Comparison of ENCODE assay signal across 8 mouse cellular contexts in genomic region chr3:108383485-108384354, GRCm38 (mm10). TPM values are rescaled to one million over a fixed set of nuclear protein-coding genes. Genes with fewer than 3 reads are reported as not detected.
DNase-seq lines count a peak whose midpoint lies in the region; ATAC-seq and TF ChIP-seq lines count a peak whose summit lies in the region.

Gene Psrc1 (plus strand): TSS chr3:108383839.

- H3K27ac ChIP-seq in ES-Bruce4 (ENCODE audit: insufficient read depth, low read length) = peak within 1 kb of the TSS; percentile 38
- peak within 1 kb of the TSS; percentile 90 for H3K27ac ChIP-seq in forebrain, embryonic 10.5 days
- H3K27ac ChIP-seq in heart, embryonic 15.5 days = peak within 1 kb of the TSS; percentile 52
- peak within 1 kb of the TSS; percentile 58 for H3K27ac ChIP-seq in liver, embryonic 15.5 days (replicated peaks)
- H3K27ac ChIP-seq in neural tube, embryonic 11.5 days (ENCODE audit: low read depth, low read length) = 0 out of 2 replicates have a peak within 1 kb of the TSS, but pooled peaks have one; percentile 44
- peak within 1 kb of the TSS; percentile 52 for H3K27ac ChIP-seq in stomach, embryonic 16.5 days (ENCODE audit: low read length)

- H3K27me3 ChIP-seq in ES-Bruce4 (ENCODE audit: control insufficient read depth, insufficient read depth, low read length, poor library complexity, severe bottlenecking) = no peaks in the 10 kb centered on the region
- no peaks in the 10 kb centered on the region for H3K27me3 ChIP-seq in forebrain, embryonic 10.5 days (ENCODE audit: poor library complexity, severe bottlenecking)
- no peaks in the 10 kb centered on the region for H3K27me3 ChIP-seq in heart, embryonic 15.5 days
- no peaks in the 10 kb centered on the region for H3K27me3 ChIP-seq in liver, embryonic 15.5 days
- no peaks in the 10 kb centered on the region for H3K27me3 ChIP-seq in neural tube, embryonic 11.5 days (ENCODE audit: control insufficient read depth, insufficient read depth, low read length)
- no peaks in the 10 kb centered on the region for H3K27me3 ChIP-seq in stomach, embryonic 16.5 days (ENCODE audit: control insufficient read depth, insufficient read depth, low read length)

- 1% methylated on average over 44 of the region's 44 CpGs for WGBS in forebrain, embryonic 10.5 days
- 1% methylated on average over 44 of the region's 44 CpGs for WGBS in heart, embryonic 15.5 days
- 2% methylated on average over 44 of the region's 44 CpGs for WGBS in liver, embryonic 15.5 days (ENCODE audit: insufficient replicate concordance)
- 1% methylated on average over 44 of the region's 44 CpGs for WGBS in neural tube, embryonic 11.5 days
- 2% methylated on average over 43 of the region's 44 CpGs for WGBS in stomach, embryonic 16.5 days

- peak; percentile 53 for DNase-seq in c-Kit-positive CD71-negative TER-119-negative erythroid progenitor cells, embryonic 14.5 days (ENCODE audit: low read depth)
- peak; percentile 94 for DNase-seq in forebrain, embryonic 10.5 days (ENCODE audit: extremely low spot score, low spot score)
- peak; percentile 93 for DNase-seq in kidney, postnatal 14 days
- DNase-seq in neural tube, embryonic 11.5 days (ENCODE audit: low spot score) = peak; percentile 92

- H3K4me2 ChIP-seq in heart, embryonic 15.5 days = peak within 1 kb of the TSS; percentile 71
- H3K4me2 ChIP-seq in liver, embryonic 15.5 days = peak within 1 kb of the TSS; percentile 79
- H3K4me2 ChIP-seq in neural tube, embryonic 11.5 days (ENCODE audit: low read depth) = peak within 1 kb of the TSS; percentile 69
- H3K4me2 ChIP-seq in stomach, embryonic 16.5 days (ENCODE audit: low read depth, low read length) = peak within 1 kb of the TSS; percentile 64

- H3K4me3 ChIP-seq in ES-Bruce4 (ENCODE audit: low read depth, low read length) = peak within 1 kb of the TSS; percentile 96
- peak within 1 kb of the TSS; percentile 69 for H3K4me3 ChIP-seq in forebrain, embryonic 10.5 days
- peak within 1 kb of the TSS; percentile 72 for H3K4me3 ChIP-seq in heart, embryonic 15.5 days
- peak within 1 kb of the TSS; percentile 73 for H3K4me3 ChIP-seq in liver, embryonic 15.5 days (replicated peaks)
- peak within 1 kb of the TSS; percentile 46 for H3K4me3 ChIP-seq in neural tube, embryonic 11.5 days (ENCODE audit: low read depth, low read length)
- peak within 1 kb of the TSS; percentile 69 for H3K4me3 ChIP-seq in stomach, embryonic 16.5 days (replicated peaks; ENCODE audit: low read length)

- peaks cover 4% of the 10 kb centered on the region for H3K4me1 ChIP-seq in ES-Bruce4 (ENCODE audit: control insufficient read depth, insufficient read depth, low read length)
- H3K4me1 ChIP-seq in forebrain, embryonic 10.5 days = peaks cover 49% of the 10 kb centered on the region
- peaks cover 37% of the 10 kb centered on the region for H3K4me1 ChIP-seq in heart, embryonic 15.5 days (replicated peaks)
- H3K4me1 ChIP-seq in liver, embryonic 15.5 days (replicated peaks) = peaks cover 53% of the 10 kb centered on the region
- peaks cover 14% of the 10 kb centered on the region; the same call in 1 of the 2 replicates for H3K4me1 ChIP-seq in neural tube, embryonic 11.5 days (ENCODE audit: control insufficient read depth, insufficient read depth, low read length)
- H3K4me1 ChIP-seq in stomach, embryonic 16.5 days (ENCODE audit: control insufficient read depth, insufficient read depth, low read length) = peaks cover 26% of the 10 kb centered on the region

- TF ChIP-seq POLR2A in ES-Bruce4 (IDR thresholded peaks at IDR 0.05; ENCODE audit: insufficient read depth, low read length) = peak; percentile 30

- H3K9ac ChIP-seq in ES-Bruce4 (ENCODE audit: low read depth, poor library complexity, severe bottlenecking) = peak within 1 kb of the TSS; percentile 81
- peak within 1 kb of the TSS; percentile 58 for H3K9ac ChIP-seq in heart, embryonic 15.5 days
- H3K9ac ChIP-seq in liver, embryonic 15.5 days = peak within 1 kb of the TSS; percentile 64
- peak within 1 kb of the TSS; percentile 57 for H3K9ac ChIP-seq in neural tube, embryonic 11.5 days (ENCODE audit: low read length)
- peak within 1 kb of the TSS; percentile 68 for H3K9ac ChIP-seq in stomach, embryonic 16.5 days (ENCODE audit: low read length)

- H3K9me3 ChIP-seq in ES-Bruce4 (replicated peaks; ENCODE audit: control insufficient read depth, insufficient read depth, low read length, poor library complexity, severe bottlenecking) = no peaks in the 10 kb centered on the region
- no peaks in the 10 kb centered on the region for H3K9me3 ChIP-seq in forebrain, embryonic 10.5 days
- H3K9me3 ChIP-seq in heart, embryonic 15.5 days (replicated peaks) = no peaks in the 10 kb centered on the region
- no peaks in the 10 kb centered on the region for H3K9me3 ChIP-seq in liver, embryonic 15.5 days (replicated peaks)
- no peaks in the 10 kb centered on the region for H3K9me3 ChIP-seq in neural tube, embryonic 11.5 days (ENCODE audit: control insufficient read depth, low read length)
- H3K9me3 ChIP-seq in stomach, embryonic 16.5 days (replicated peaks; ENCODE audit: control insufficient read depth, low read length) = no peaks in the 10 kb centered on the region

- no peak for TF ChIP-seq CTCF in ES-Bruce4 (IDR thresholded peaks at IDR 0.05; ENCODE audit: low read depth, low read length)

- no peak for TF ChIP-seq EP300 in ES-Bruce4 (IDR thresholded peaks at IDR 0.05; ENCODE audit: insufficient read depth, low read depth, low read length)

- H3K36me3 ChIP-seq in ES-Bruce4 (ENCODE audit: control insufficient read depth, insufficient read depth, low read length, poor library complexity, severe bottlenecking) = peaks cover 33% of the 10 kb centered on the region
- peaks cover 38% of the 10 kb centered on the region for H3K36me3 ChIP-seq in forebrain, embryonic 10.5 days (replicated peaks)
- H3K36me3 ChIP-seq in heart, embryonic 15.5 days = peaks cover 8% of the 10 kb centered on the region; the same call in 1 of the 2 replicates
- H3K36me3 ChIP-seq in liver, embryonic 15.5 days (replicated peaks) = peaks cover 27% of the 10 kb centered on the region
- H3K36me3 ChIP-seq in neural tube, embryonic 11.5 days (ENCODE audit: control insufficient read depth, insufficient read depth, low read length) = peaks cover 3% of the 10 kb centered on the region; the same call in 1 of the 2 replicates
- 0 out of 2 replicates have a peak, but pooled peaks cover 4% of the 10 kb centered on the region for H3K36me3 ChIP-seq in stomach, embryonic 16.5 days (ENCODE audit: control insufficient read depth, insufficient read depth, low read length)

- ATAC-seq in heart, embryonic 15.5 days (replicated peaks; ENCODE audit: insufficient number of reproducible peaks, insufficient read depth, low FRiP score, low read depth) = peak; percentile 88
- peak; percentile 88 for ATAC-seq in liver, embryonic 15.5 days (ENCODE audit: insufficient read depth)
- peak; percentile 90 for ATAC-seq in neural tube, embryonic 11.5 days (ENCODE audit: insufficient read depth, low FRiP score, low TSS enrichment)
- ATAC-seq in stomach, embryonic 16.5 days (ENCODE audit: insufficient read depth, low FRiP score) = peak; percentile 92

RNA-seq across cellular contexts. Expression of gene Psrc1, which starts in this region (rescaled TPM):
- 255 and 272 TPM in 2 replicates for polyA plus RNA-seq in ES-Bruce4 (2011; ENCODE audit: insufficient read depth, insufficient read length, low read depth, missing spikeins)
- 115 and 117 TPM in 2 replicates for polyA plus RNA-seq in forebrain, embryonic 10.5 days (2016; fragmentation: Nextera tagmentation; extraction: Ambion mirVana)
- polyA plus RNA-seq in heart, embryonic 15.5 days (2015; fragmentation: Nextera tagmentation; extraction: Ambion mirVana) = 17.1 and 23.1 TPM in 2 replicates
- 11.9 and 13.6 TPM in 2 replicates for polyA plus RNA-seq in liver, embryonic 15.5 days (2015; fragmentation: Nextera tagmentation; extraction: Ambion mirVana)
- 52.0 and 54.0 TPM in 2 replicates for polyA plus RNA-seq in neural tube, embryonic 11.5 days (2014; fragmentation: Nextera tagmentation; extraction: Ambion mirVana)
- polyA plus RNA-seq in stomach, embryonic 16.5 days (2015; fragmentation: Nextera tagmentation; extraction: Ambion mirVana) = 35.6 and 36.7 TPM in 2 replicates

Comparison
In these comparisons a context has a peak if more than half of its experiments do, and no peak if none do; other contexts are left out.
1. Peak in every context shown above with its lines: DNase-seq, ATAC-seq, H3K4me3 ChIP-seq and H3K27ac ChIP-seq.
2. H3K27ac ChIP-seq: peak in every context shown above with its lines; median percentile 90 in forebrain, embryonic 10.5 days; 58 in liver, embryonic 15.5 days; 52 in heart, embryonic 15.5 days; 52 in stomach, embryonic 16.5 days; 44 in neural tube, embryonic 11.5 days; 38 in ES-Bruce4.
3. H3K4me3 ChIP-seq: peak in every context shown above with its lines; median percentile 96 in ES-Bruce4; 73 in liver, embryonic 15.5 days; 72 in heart, embryonic 15.5 days; 69 in forebrain, embryonic 10.5 days; 69 in stomach, embryonic 16.5 days; 46 in neural tube, embryonic 11.5 days.